Mouse (Mus musculus) kidney, postnatal 10 days (tissue): ENCODE data around the gene Rpusd4.

Experiments
- DNase-seq: peaks from one replicate; pipeline ENCODE4 v3.0.0; 2021; ENCODE audit warnings: mixed read lengths

Gene Rpusd4

GRCm38 (mm10) chr9:35267146-35267975 is at the start of gene Rpusd4, which contains the start of gene Fam118b:
Gene Rpusd4, plus strand, starts transcription at chr9:35267865.
Gene Fam118b, minus strand, starts transcription at chr9:35267805.
- peak; percentile 96 for DNase-seq

- DNase-seq = no peak
Observed at GRCm38 (mm10) chr9:35217963-35218362, 49.7 kb upstream of the Rpusd4 start.

GRCm38 (mm10) chr9:35223466-35223865 is 44.2 kb upstream of the Rpusd4 start:
- no peak for DNase-seq

- DNase-seq = no peak
Observed at GRCm38 (mm10) chr9:35228671-35229070, 39.0 kb upstream of the Rpusd4 start.

GRCm38 (mm10) chr9:35235996-35236395 is 31.7 kb upstream of the Rpusd4 start:
- DNase-seq = no peak

- no peak for DNase-seq
Observed at GRCm38 (mm10) chr9:35238371-35238770, 29.3 kb upstream of the Rpusd4 start.

GRCm38 (mm10) chr9:35238915-35239571 is 28.6 kb upstream of the Rpusd4 start:
- no peak for DNase-seq

- DNase-seq = no peak
Observed at GRCm38 (mm10) chr9:35239734-35240133, 27.9 kb upstream of the Rpusd4 start.

- DNase-seq = no peak
Observed at GRCm38 (mm10) chr9:35247405-35247804, 20.3 kb upstream of the Rpusd4 start.

GRCm38 (mm10) chr9:35249476-35249875 is 18.2 kb upstream of the Rpusd4 start:
- no peak for DNase-seq

- no peak for DNase-seq
Observed at GRCm38 (mm10) chr9:35257365-35257764, 10.3 kb upstream of the Rpusd4 start.

- no peak for DNase-seq
Observed at GRCm38 (mm10) chr9:35262418-35262817, 5.2 kb upstream of the Rpusd4 start.

GRCm38 (mm10) chr9:35263431-35263830 is 4.2 kb upstream of the Rpusd4 start:
- DNase-seq = no peak

- no peak for DNase-seq
Observed at GRCm38 (mm10) chr9:35264509-35264908, 3.2 kb upstream of the Rpusd4 start.

- DNase-seq = peak; percentile 21
Observed at GRCm38 (mm10) chr9:35267976-35268715, 481 bp downstream of the Rpusd4 start.

- DNase-seq = no peak
Observed at GRCm38 (mm10) chr9:35277855-35278365, 10.2 kb downstream of the Rpusd4 start.

- no peak for DNase-seq
Observed at GRCm38 (mm10) chr9:35278451-35278850, 10.8 kb downstream of the Rpusd4 start.

GRCm38 (mm10) chr9:35282006-35282850 is 14.6 kb downstream of the Rpusd4 start:
- peak; percentile 74 for DNase-seq

- DNase-seq = no peak
Observed at GRCm38 (mm10) chr9:35282851-35283200, 15.2 kb downstream of the Rpusd4 start.

GRCm38 (mm10) chr9:35283415-35284069 is 15.9 kb downstream of the Rpusd4 start:
- peak; percentile 27 for DNase-seq

- no peak for DNase-seq
Observed at GRCm38 (mm10) chr9:35284351-35284750, 16.7 kb downstream of the Rpusd4 start.

- no peak for DNase-seq
Observed at GRCm38 (mm10) chr9:35286351-35286750, 18.7 kb downstream of the Rpusd4 start.
